Mouse (Mus musculus) retina, postnatal 7 days (tissue): ENCODE measurements around the gene Pcbp4.

ENCODE experiments used
- DNase-seq: peaks from one replicate; pipeline ENCODE4 v3.0.0-alpha.2; 2012; ENCODE audit warnings: low read depth, low spot score

Pcbp4 gene

DNA sequence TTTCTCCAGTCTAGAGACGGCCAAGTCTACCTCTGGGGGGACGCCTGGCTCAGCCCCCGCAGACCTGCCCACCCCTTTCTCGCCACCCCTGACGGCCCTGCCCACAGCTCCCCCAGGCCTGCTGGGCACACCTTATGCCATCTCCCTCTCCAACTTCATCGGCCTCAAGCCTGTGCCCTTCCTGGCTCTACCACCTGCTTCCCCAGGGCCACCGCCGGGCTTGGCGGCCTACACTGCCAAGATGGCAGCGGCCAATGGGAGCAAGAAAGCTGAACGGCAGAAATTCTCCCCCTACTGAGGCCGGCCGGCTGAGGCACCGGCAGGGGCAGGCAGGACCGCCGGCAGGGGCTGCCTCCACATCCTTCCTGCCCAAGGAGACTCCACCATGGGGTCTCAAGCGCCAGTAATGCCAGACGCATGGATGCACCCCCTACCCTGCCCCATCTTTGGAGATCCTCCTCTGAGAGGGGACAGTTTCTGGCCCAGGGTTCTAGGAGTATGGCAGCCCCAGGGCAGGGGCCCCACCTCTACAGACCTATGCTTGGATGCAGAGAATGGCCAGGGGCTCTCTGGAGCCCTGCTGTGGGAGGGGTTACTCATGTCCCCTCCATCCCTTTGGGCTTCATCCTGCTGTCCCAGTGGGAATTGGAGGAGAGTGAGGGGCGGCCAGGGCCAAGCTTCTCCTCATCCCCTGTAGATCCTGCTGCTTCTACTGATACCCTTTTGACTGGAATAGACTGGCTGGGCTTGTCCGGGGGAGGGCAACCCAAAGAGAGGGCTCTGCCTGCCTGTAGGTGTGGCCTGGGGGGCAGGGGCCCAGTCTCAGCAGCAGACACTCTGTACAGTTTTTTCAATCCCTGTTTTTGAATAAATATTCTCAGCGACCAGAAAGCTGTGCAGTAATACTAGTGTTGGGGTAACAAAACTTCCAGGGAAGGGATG is 10.3 kb downstream of the Pcbp4 start:
- no peak for DNase-seq

- peak; percentile 57 for DNase-seq
Measured at GRCm38 (mm10) chr9:106464751-106465541, 11.9 kb downstream of the Pcbp4 start.

GRCm38 (mm10) chr9:106465571-106466200 is 12.6 kb downstream of the Pcbp4 start, which contains the start of gene Gpr62:
Gene Gpr62, minus strand, starts transcription at chr9:106465938.
- DNase-seq: no peak

DNA sequence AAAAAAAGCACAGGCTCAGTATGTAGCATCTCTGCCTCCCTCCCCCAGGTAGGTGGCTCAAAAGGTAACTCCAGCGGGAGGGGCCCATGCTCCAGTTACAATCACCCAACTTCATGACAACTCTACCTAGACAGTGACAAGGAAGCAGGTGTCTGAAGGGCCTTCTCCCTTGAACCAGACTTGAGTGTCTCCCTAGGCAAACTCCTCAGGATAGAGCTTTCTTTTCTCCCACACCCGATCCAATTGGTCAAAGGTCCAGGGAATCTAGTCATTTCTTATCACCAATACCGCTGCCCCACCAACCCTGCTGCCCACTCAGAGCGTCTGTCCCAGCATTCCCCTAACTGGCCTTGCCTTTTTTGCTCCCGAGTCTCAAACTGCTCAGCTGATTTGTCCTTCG is 13.6 kb downstream of the Pcbp4 start:
- no peak for DNase-seq

DNA sequence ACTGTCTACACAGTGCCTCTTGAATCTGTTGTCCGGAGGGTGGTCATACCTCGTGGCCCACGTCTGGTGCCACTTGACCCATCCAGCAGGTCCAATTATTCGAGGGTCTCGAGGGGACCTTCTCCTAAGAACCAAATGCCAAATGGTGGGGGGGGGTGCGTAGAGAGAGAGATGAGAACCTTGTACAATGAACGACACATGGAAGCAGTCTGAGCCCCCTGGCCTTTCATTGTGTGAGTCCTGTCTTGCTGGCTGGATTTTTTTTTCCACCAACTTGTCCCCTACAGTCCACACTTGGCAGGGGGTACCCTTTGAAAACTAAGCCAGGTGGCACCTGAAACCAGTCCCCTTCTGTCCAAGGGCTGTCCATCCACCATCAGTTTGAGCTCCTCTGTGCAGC is 14.7 kb downstream of the Pcbp4 start:
- DNase-seq: no peak

DNA sequence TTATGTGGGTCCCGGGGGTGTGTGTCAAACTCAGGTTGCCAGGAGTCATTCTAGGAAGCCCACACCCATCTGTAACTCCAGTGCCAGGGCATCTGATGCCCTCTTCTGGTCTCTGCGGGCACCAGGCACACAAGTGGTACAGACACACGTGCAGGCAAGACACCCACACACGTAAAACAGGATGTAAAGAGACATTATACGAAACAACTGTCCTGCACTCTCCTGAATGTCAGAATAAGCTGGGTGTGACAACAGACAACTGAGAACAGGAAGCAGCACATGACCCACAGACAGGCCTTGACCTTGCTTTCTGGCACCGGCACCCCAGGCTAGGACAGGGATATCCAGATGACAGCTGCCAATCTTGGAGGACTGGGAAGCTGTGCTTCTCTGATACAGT is 16.2 kb downstream of the Pcbp4 start:
- DNase-seq: no peak

- no peak for DNase-seq
Measured at GRCm38 (mm10) chr9:106469776-106470175, 16.7 kb downstream of the Pcbp4 start.

DNA sequence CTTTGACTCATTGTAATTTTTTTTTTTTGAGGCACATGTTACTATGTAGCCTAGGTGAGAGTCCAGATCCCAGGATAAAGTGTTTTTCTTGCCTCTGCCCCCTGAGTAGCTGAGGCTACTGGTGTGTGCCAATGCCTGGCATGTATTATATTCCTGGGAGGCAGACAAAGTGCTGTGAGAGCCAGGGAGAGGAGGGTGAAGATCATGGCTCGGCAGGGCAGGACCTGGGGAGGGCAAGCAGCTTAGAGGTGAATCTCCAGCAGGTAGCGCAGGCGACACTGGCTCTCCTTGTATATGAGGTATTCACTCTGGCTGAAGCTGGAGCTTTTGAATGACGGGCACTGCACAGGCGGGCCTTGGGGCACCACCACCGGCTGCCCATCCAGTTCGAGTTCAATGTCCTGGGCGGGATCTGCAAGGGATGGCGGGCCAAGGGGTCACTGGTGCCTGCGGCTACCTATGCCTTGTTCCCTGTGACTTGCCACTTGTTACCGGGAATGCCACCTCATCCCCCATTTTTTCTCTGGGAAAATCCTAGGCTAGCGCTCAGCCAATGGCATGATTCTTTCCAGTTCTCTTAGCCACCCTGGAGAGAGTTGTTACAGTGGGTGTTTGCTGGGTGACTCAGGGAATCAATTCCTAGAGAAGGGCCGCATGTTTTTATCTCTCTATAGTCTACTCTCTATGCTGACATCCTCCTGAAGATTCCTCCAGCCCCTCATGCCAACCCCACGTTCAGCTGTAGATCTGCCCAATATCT is 18.1 kb downstream of the Pcbp4 start:
- no peak for DNase-seq

DNA sequence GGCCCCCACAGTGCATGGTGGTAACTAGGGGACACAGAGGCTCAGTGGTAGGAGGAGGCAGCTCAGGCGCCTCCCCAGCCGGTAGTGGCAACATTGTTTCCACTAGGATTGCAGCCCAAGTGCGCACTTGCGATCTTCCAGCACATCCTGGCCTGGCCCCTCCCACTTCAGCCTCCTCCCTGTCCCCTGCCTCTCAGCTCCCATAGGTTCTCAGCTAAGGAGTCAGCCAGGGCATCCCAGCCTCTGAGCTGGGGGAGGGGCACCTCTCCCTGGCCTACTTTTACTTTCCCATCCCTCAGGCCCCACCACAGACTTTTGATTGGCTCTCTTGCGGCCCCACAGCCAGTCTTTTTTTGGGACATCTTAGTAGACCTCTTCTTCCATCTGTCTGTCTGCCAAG is 18.8 kb downstream of the Pcbp4 start:
- no peak for DNase-seq

DNA sequence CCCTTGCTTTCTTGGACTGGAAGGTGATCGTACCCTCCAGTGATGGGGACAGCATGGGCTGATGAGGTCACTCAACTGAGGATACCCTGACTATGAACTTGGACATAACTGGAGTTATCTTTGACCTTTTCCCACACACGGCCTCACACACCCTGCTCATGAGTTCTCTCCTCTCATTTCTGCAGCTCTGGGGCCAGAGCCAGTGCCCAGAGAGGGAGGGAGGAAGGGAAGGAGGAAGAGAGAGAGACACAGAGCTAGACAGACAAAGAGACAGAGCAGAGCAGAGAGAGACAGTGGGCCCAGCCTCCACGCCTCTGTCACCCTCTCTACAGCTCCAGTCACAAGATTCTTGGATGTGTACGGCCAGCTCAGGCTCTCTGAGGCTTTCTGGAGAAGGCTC is 19.2 kb downstream of the Pcbp4 start:
- DNase-seq: no peak

DNA sequence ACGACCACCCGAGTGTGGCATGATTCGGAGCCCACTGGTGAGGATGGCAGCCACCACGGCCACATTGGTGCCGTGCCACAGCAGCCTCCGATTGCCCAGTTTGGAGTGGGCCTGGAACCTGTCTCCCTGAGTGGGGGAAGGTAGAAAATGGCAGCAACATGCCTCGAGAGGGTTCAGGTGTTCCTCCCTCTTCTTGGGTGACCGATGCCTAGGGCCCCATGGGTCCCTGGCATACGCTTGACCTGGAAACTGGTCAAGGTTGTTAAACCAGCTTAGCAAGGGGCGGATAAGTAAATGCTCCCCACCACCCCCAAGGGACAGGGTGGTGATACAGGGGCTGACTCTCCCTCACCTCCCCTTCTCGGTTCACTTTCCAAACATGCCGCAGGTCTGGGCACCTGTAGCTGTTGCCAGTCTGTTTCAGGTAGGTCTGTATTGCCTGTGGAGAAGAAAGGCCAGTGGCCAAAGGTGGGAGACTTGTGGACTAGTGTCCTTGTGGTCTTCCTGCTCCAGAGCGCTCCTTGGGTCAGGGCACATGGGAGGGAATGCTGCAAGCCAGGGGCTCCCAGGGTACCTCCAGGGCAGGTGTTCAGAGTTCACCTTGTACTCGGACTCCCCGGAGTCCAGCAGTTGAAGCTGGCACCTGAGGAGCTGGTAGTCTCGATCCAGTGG is 20.1 kb downstream of the Pcbp4 start:
- no peak for DNase-seq

DNA sequence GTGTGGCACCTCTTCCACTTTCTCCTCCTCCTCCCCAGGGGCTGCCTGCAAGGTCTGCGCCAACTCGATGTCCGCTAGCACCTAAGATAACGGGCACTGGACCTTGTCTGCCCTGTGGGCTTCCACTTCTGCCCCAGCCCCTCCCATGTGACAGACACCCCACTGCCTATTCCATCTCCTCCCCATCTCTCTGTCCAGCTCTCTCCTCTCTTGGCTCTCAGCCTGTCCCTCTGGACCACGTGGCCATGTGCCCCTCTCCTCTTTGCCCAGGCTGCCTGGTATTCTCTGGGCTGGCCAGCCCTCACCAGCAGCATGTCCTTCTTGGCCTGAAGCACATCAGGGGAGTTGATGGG is 20.6 kb downstream of the Pcbp4 start:
- DNase-seq: no peak

DNA sequence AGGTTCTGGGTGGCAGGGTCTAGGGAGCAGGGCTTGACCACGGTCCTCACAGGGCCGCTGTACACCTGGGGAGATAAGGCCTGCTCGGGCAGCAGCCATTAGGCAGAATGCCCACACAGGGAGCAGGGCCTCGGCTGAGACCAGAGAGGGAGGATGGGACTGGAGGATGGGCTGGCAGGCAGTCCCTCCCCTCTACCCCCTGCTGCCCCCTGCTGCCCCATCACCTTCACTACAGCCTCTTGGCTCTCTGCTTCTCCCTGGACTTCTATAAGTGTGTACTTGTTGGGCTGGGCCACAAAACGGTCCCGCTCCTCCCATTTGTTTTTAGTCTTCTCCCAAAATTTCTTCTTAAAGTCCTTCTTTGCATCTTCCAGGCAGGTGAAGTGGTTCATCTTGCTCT is 21.4 kb downstream of the Pcbp4 start:
- peak; percentile 57 for DNase-seq

- DNase-seq: no peak
Measured at GRCm38 (mm10) chr9:106475046-106475445, 22.0 kb downstream of the Pcbp4 start.

DNA sequence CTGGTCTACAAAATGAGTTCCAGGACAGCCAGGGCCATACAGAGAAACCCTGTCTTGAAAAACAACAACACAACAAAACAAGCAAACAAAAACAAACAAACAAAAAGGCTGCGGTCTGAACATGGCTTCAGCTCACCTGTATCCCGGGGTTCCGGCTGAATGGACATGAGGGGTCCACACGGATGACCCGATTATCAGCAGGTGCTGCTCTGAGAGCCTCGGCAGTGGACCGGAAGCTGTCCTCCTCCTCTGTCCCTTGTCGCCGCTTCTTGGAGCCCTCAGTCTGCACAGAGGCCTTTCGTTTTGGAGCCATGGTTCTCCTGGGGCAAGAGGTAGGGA is 22.5 kb downstream of the Pcbp4 start, which contains the start of gene Rrp9:
Gene Rrp9 (plus strand): TSS at position 301 of the 339 bp plus-strand sequence.
- no peak for DNase-seq

DNA sequence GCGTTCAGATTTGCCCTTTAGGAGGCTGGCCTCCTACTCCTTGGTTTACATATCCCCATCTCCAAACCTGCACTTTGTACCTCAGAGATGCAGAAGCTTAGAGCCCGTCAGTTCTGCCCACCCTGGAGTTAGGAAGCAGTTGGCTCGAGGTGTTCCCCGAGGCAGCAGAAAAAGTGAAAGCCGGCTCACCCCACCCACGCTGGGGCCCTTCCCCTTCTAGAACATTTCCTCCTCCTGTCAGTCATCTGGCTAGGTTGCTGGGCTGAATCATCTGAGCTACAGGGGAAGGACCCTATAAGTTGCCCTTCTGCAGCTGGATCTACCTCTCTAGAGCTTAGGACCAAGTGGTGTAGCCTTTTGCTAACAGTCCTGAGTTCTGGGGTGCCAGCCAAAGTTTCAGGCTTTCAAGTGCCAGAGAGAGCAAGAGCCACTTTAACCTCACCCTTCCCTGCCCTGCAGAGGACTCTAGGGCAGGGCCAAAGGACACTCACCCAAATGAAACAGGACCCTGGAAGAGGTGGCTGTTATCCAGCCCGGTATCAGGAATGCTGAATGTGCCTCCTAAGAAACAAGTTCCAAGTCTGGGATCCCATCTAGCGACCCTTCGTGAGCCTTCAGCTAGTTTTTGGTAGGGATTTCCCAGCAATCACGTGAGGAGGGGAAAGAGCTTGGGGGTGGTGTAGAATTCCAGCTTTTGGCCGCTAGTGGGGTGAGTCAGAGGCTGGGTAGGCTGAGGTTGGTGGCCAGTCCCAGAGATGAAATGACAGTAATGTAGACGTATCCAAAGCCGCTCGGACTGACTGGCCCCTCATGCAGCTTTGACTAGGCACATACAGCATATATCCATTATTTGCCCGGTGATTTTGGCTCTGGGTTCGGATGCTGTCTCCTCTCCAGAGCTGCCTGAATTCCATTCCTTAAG is 23.2 kb downstream of the Pcbp4 start:
- no peak for DNase-seq

- peak; percentile 99 for DNase-seq
Measured at GRCm38 (mm10) chr9:106476924-106477484, 23.9 kb downstream of the Pcbp4 start, which contains the start of gene Parp3. Gene Parp3, minus strand, starts transcription at chr9:106476949.

DNA sequence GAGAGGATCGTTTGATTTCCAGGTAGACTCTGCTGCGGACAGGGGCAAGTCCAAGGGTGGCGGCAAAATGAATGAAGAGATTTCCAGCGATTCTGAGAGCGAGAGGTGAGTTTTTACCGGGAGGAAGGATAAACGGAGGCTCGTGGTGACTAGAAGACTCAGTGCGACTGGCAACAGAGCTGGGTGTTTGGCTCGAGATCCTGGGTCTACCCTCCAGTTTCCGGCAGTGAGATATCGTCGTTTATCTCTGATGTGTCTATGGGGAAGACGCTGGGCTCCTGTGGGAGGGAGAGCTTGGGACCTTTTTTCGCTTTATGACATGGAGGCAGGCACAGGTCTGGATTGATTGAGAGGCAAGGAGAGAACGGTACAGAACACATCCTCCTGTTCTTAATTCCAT is 24.6 kb downstream of the Pcbp4 start:
- no peak for DNase-seq

DNA sequence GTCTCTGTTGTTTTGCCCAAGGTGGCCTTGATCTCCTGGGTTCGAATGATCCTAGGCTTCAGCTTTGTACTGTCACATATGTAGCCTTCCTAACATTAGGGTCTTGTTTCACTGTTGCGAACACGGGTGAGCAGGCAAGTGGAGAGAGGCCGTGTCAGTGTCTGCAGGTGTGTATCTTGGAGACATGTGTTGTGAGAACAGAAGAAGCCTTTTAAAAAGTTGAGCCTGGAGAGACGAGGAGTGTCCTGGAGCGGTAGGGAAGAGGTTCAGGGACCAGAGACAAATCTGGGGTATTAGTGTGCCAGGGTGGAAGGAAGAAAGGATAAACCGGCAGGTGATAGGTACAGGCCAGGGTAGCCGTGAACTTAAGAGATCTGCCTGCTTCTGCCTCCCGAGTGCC is 25.0 kb downstream of the Pcbp4 start:
- no peak for DNase-seq

DNA sequence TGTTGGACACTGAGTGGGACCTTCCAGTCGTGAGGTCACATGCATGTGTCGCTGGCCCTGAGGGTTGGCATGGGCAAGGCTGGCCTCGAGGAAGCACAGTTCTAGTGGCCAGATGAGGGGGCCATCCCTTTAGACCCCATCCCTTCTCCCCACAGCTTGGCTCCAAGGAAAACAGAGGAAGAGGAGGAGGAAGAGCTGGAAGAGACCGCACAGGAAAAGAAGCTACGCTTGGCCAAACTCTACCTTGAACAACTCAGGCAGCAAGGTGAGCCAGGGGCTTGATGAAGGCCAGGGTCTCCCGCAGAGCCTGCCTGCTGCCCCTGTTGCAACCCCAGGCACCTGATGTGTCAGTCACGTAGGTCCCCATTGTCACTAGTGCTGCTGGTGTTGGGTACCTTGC is 27.4 kb downstream of the Pcbp4 start:
- no peak for DNase-seq
